In genomic region chr7:110753926-110754330, GRCm38 (mm10) we compare ENCODE assay signal across 10 mouse cellular contexts. TPM values are rescaled to one million over a fixed set of nuclear protein-coding genes. Genes with fewer than 3 reads are reported as not detected.
A peak's percentile ranks its signal among the peaks of the same experiment; 100 is the strongest.
DNase-seq lines count a peak whose midpoint lies in the region; ATAC-seq lines count a peak whose summit lies in the region.
"Had no signal": no experiment of that assay in that cellular context is flagged by ENCODE, and none has a peak within 500 bp of the region (broad histone marks: within the 10 kb centered on the region; RNA-seq: fewer than 3 reads in every experiment).

No protein-coding gene starts in this region.

- no peaks in the 10 kb centered on the region for H3K9me3 ChIP-seq in hindbrain, embryonic 10.5 days
- no peaks in the 10 kb centered on the region for H3K9me3 ChIP-seq in hindbrain, embryonic 12.5 days (replicated peaks)
- no peaks in the 10 kb centered on the region for H3K9me3 ChIP-seq in limb, embryonic 10.5 days (replicated peaks)

- no peak overlapping the region for H3K4me3 ChIP-seq in hindbrain, embryonic 10.5 days
- no peak overlapping the region for H3K4me3 ChIP-seq in hindbrain, embryonic 12.5 days
- H3K4me3 ChIP-seq in limb, embryonic 10.5 days, result no peak overlapping the region; the same call in 1 of the 2 replicates

- peaks cover 44% of the 10 kb centered on the region for H3K4me1 ChIP-seq in hindbrain, embryonic 10.5 days (replicated peaks)
- peaks cover 5% of the 10 kb centered on the region; the same call in 1 of the 2 replicates for H3K4me1 ChIP-seq in hindbrain, embryonic 12.5 days
- H3K4me1 ChIP-seq in limb, embryonic 10.5 days, result peaks cover 37% of the 10 kb centered on the region

- no peak overlapping the region for H3K4me2 ChIP-seq in hindbrain, embryonic 12.5 days (replicated peaks)

- WGBS in hindbrain, embryonic 10.5 days, result 18% methylated on average over 5 of the region's 5 CpGs
- WGBS in hindbrain, embryonic 12.5 days, result 22% methylated on average over 5 of the region's 5 CpGs
- WGBS in limb, embryonic 10.5 days, result 15% methylated on average over 5 of the region's 5 CpGs

- peak; percentile 79 for DNase-seq in hindbrain, embryonic 10.5 days (ENCODE audit: low spot score)
- peak; percentile 91 for DNase-seq in embryo, embryonic 10 days (ENCODE audit: low spot score)
- peak; percentile 57 for DNase-seq in kidney, adult 11 months
- peak; percentile 58 for DNase-seq in limb, embryonic 10.5 days (ENCODE audit: low spot score)
- DNase-seq in urinary bladder, adult 2 months (ENCODE audit: low spot score), result no peak
- no peak for DNase-seq in right cerebral cortex, postnatal 36 days (ENCODE audit: low spot score in 2 of 2)
- no peak for DNase-seq in right cerebral cortex, postnatal 14 days
- DNase-seq: forebrain, postnatal 0 days; lung, postnatal 10 days had no signal

- ATAC-seq in hindbrain, embryonic 12.5 days (ENCODE audit: low FRiP score), result no peak
- ATAC-seq: forebrain, postnatal 0 days had no signal

- no peaks in the 10 kb centered on the region for H3K27me3 ChIP-seq in hindbrain, embryonic 10.5 days (ENCODE audit: insufficient read depth, poor library complexity, severe bottlenecking)
- no peaks in the 10 kb centered on the region for H3K27me3 ChIP-seq in hindbrain, embryonic 12.5 days
- no peaks in the 10 kb centered on the region for H3K27me3 ChIP-seq in limb, embryonic 10.5 days (ENCODE audit: low read depth, poor library complexity, severe bottlenecking)

- H3K9ac ChIP-seq in hindbrain, embryonic 12.5 days, result no peak overlapping the region
- H3K9ac ChIP-seq: forebrain, postnatal 0 days had no signal

- no peaks in the 10 kb centered on the region for H3K36me3 ChIP-seq in hindbrain, embryonic 10.5 days
- H3K36me3 ChIP-seq in hindbrain, embryonic 12.5 days, result no peaks in the 10 kb centered on the region
- H3K36me3 ChIP-seq in limb, embryonic 10.5 days, result no peaks in the 10 kb centered on the region

- H3K27ac ChIP-seq in hindbrain, embryonic 10.5 days, result no peak overlapping the region
- no peak overlapping the region for H3K27ac ChIP-seq in hindbrain, embryonic 12.5 days
- H3K27ac ChIP-seq in limb, embryonic 10.5 days, result peak overlapping the region; percentile 17; the same call in 1 of the 2 replicates

RNA-seq across cellular contexts. Expression of gene Ampd3, which starts 14.1 kb away (rescaled TPM):
- polyA plus RNA-seq in hindbrain, embryonic 10.5 days (2016; fragmentation: Nextera tagmentation; extraction: Ambion mirVana), result 1.7 and 1.9 TPM in 2 replicates
- 4.0 TPM in 2 replicates for polyA plus RNA-seq in hindbrain, embryonic 12.5 days (2016; fragmentation: Nextera tagmentation; extraction: Ambion mirVana)
- 1.0 and 1.9 TPM in 2 replicates for polyA plus RNA-seq in limb, embryonic 10.5 days (2016; fragmentation: Nextera tagmentation; extraction: Ambion mirVana)
- polyA plus RNA-seq in urinary bladder, adult 2 months (2012; rRNA removed), result 19.2 and 19.9 TPM in 2 replicates

Comparison
In these comparisons a context has a peak if more than half of its experiments do, and no peak if none do; other contexts are left out.
1. DNase-seq: peak in hindbrain, embryonic 10.5 days (single experiment), embryo, embryonic 10 days (single experiment), kidney, adult 11 months (single experiment) and limb, embryonic 10.5 days (single experiment); none in urinary bladder, adult 2 months (single experiment), right cerebral cortex, postnatal 36 days (0 of 2) and right cerebral cortex, postnatal 14 days (single experiment).